Mouse (Mus musculus): Measurements from ENCODE around the gene Gm4924. TPM values are rescaled to one million over a fixed set of nuclear protein-coding genes. Genes with fewer than 3 reads are reported as not detected.

The Gm4924 gene
- polyA plus RNA-seq (2015; fragmentation: Illumina TruSeq; extraction: RNeasy Lipid Tissue Mini Kit (QIAGEN cat#74804); ENCODE audit: insufficient read depth, low read depth, low replicate concordance): 0.87 TPM

DNA sequence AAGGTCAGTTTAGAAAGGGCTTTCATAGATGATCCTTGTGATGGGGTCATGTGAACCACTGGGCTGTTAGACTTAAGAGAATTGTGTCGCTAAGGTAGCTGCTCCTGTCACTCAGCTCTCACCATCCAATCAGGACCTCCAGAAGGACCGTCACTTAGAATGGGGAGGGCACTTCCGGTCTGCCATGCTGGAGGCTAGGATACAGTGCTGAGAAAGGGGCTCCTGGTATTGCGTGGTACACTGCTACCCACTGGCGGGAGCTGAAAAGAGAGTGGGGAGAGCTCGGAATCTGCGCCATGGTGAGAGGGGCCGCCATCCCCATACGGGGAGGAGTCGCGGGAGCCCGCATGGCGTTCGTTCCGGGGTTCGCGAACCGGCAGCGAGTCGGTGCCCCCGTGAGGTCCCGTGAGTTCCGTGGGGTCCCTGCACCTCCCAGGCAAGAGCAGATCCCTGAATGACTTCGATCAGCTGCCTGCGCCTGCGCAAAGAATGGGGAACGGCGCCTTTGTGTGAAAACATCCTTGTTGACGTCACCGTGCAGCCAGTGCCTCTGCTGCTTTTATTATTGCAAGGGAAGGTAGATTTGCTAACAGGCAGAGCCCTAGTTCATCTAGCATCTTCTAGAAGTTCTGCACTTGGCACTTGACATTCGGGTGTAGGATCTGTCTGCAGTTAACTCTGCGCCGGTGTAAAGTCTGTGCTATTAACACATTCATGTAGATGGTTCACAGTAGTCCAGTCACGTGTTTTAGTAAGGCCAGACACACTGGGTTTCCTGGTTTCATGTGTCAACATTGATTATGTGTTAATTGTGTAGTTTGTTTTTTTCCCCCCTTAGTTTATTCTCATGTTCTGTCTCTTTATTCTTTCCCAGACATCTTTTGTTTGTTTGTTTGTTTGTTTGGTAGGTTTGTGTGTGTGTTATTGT lies at the start of gene Gm4924:
Gm4924 (plus strand) TSS at position 173 of the 928 bp plus-strand sequence.

GRCm38 (mm10) chr10:82316482-82316881 lies 37.6 kb upstream of the Gm4924 start, which contains the start of gene 4932415D10Rik:
Gene 4932415D10Rik (minus strand): TSS chr10:82316582.

Other genes with a start within 250 kb of the Gm4924 start
- gene AU041133, start 226.2 kb upstream of the Gm4924 start, polyA plus RNA-seq (2015; fragmentation: Illumina TruSeq; extraction: RNeasy Lipid Tissue Mini Kit (QIAGEN cat#74804); ENCODE audit: insufficient read depth, low read depth, low replicate concordance): 0.41 TPM
- 2.9 TPM for gene Zfp938, start 113.0 kb upstream of the Gm4924 start, polyA plus RNA-seq (2015; fragmentation: Illumina TruSeq; extraction: RNeasy Lipid Tissue Mini Kit (QIAGEN cat#74804); ENCODE audit: insufficient read depth, low read depth, low replicate concordance)
- not detected for gene 4932415D10Rik, start 37.7 kb upstream of the Gm4924 start, polyA plus RNA-seq (2015; fragmentation: Illumina TruSeq; extraction: RNeasy Lipid Tissue Mini Kit (QIAGEN cat#74804); ENCODE audit: insufficient read depth, low read depth, low replicate concordance)
- not detected for gene Gm1553, start 138.4 kb downstream of the Gm4924 start, polyA plus RNA-seq (2015; fragmentation: Illumina TruSeq; extraction: RNeasy Lipid Tissue Mini Kit (QIAGEN cat#74804); ENCODE audit: insufficient read depth, low read depth, low replicate concordance)